Mouse (Mus musculus): ENCODE measurements around the gene Nrxn1.

DNA sequence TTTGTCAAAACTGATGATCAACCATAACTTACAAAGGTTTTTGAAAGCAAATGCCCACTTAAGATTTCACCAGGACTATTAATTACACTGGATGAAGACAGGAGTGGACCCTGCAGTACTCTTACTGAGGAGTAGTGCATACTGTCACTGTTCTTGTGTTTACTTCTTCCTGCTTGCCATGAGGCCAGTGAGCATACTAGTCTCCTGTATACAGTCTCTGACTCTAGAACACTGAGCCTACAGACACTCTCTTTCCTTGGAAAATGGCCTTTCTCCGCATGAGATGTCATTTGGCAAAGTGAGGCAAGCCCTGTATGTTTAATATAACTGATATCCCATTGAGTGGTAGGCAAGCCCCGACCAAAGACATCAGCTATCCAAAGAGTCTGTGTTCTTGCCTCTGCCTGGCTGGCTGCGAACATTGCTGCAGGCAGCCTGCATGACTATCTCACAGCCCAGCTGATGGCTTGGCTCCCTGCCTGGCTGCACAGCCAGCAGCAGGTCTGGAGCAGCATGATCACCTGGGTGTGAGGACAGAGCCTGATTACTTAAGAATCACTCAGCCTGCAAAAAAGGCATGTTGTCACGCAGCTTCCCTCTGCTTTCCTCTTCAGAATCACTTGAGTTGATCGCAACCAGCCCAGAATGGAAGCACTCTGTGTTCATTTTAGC lies 1085.3 kb downstream of the Nrxn1 start:
- no peak for TF ChIP-seq ZNF384 (IDR thresholded peaks at IDR 0.05; ENCODE audit: low read depth, low read length)
- no peak for TF ChIP-seq CHD2 (IDR thresholded peaks at IDR 0.05; ENCODE audit: low read depth, low read length)

All from ES-E14 (cell line).